Mouse (Mus musculus) embryonic facial prominence, embryonic 12.5 days (tissue): ENCODE measurements around the gene Cacna1c. TPM values are rescaled to one million over a fixed set of nuclear protein-coding genes. Genes with fewer than 3 reads are reported as not detected.

Experiments
- ATAC-seq: fragments of 200-750 bp; cut with Nextera tagmentation; 2 replicates; pipeline ENCODE4 v1.8.0; 2017; ENCODE audit not compliant: insufficient number of reproducible peaks, insufficient read depth, low FRiP score, low TSS enrichment
- H3K27ac ChIP-seq: fragments of 300-500 bp; sonication (generic); 2 replicates; pipeline ENCODE4 v1.5.1; 2016; ENCODE audit warnings: mild to moderate bottlenecking
- H3K27me3 ChIP-seq: fragments of 300-500 bp; sonication (generic); 2 replicates; pipeline ENCODE4 v1.6.1; 2016; ENCODE audit warnings: mild to moderate bottlenecking, moderate library complexity
- H3K36me3 ChIP-seq: fragments of 300-500 bp; sonication (generic); 2 replicates; pipeline ENCODE4 v1.6.1; 2016; ENCODE audit warnings: mild to moderate bottlenecking
- H3K4me1 ChIP-seq: fragments of 300-500 bp; sonication (generic); 2 replicates; pipeline ENCODE4 v1.6.1; 2016
- H3K4me2 ChIP-seq: fragments of 300-500 bp; sonication (generic); replicated peaks from 2 replicates; pipeline ENCODE4 v1.6.1; 2016; ENCODE audit warnings: mild to moderate bottlenecking, moderate library complexity
- H3K4me3 ChIP-seq: fragments of 300-500 bp; sonication (generic); 2 replicates; pipeline ENCODE4 v1.5.1; 2016; ENCODE audit warnings: mild to moderate bottlenecking
- H3K9ac ChIP-seq: fragments of 300-500 bp; sonication (generic); 2 replicates; pipeline ENCODE4 v1.6.1; 2016; ENCODE audit warnings: mild to moderate bottlenecking, moderate library complexity
- H3K9me3 ChIP-seq: fragments of 300-500 bp; sonication (generic); 2 replicates; pipeline ENCODE4 v1.6.1; 2016; ENCODE audit warnings: mild to moderate bottlenecking, moderate library complexity
- WGBS: fragments of 180-500 bp; shearing (Covaris S2); methylation state at CpG from one replicate; pipeline ENCODE4 v1.1.7; 2016; 5-methylcytosine and 5-hydroxymethylcytosine counted together
- polyA plus RNA-seq: library from polyadenylated mRNA; unstranded; fragments of >200 nt; fragmentation: Nextera tagmentation; extraction: Ambion mirVana; gene quantifications from 2 replicates; pipeline ENCODE4 v1.2.1, GENCODE M21; 2016

Gene Cacna1c
- polyA plus RNA-seq, 1 experiment from 2014 or later, result 10.2 TPM

GRCm38 (mm10) chr6:118742701-118743100, 453.5 kb downstream of the Cacna1c start:
- Histone ChIP-seq H3K9me3 (no peaks in the 10 kb centered on the region), H3K27me3 (no peaks in the 10 kb centered on the region), H3K4me2 (no peak overlapping the region), H3K27ac (no peak overlapping the region), H3K36me3 (0 out of 2 replicates have a peak, but pooled peaks cover 8% of the 10 kb centered on the region), H3K4me3 (no peak overlapping the region), H3K4me1 (no peaks in the 10 kb centered on the region), H3K9ac (no peak overlapping the region)
- WGBS, result 69% methylated on average over 6 of the region's 6 CpGs
- ATAC-seq, result no peak

- Histone ChIP-seq H3K9ac (no peak overlapping the region), H3K4me2 (no peak overlapping the region), H3K9me3 (no peaks in the 10 kb centered on the region), H3K27me3 (no peaks in the 10 kb centered on the region), H3K4me3 (no peak overlapping the region), H3K36me3 (0 out of 2 replicates have a peak, but pooled peaks cover 5% of the 10 kb centered on the region), H3K27ac (no peak overlapping the region), H3K4me1 (no peaks in the 10 kb centered on the region)
- 93% methylated on average over 14 of the region's 14 CpGs for WGBS
- ATAC-seq, result no peak
Observed at GRCm38 (mm10) chr6:118741841-118742240, 454.4 kb downstream of the Cacna1c start.

- no peak overlapping the region for H3K4me2 ChIP-seq
- H3K4me3 ChIP-seq, result no peak overlapping the region
- no peak overlapping the region for H3K27ac ChIP-seq
- H3K36me3 ChIP-seq, result no peaks in the 10 kb centered on the region
- H3K4me1 ChIP-seq, result no peaks in the 10 kb centered on the region
- no peak overlapping the region for H3K9ac ChIP-seq
- H3K9me3 ChIP-seq, result no peaks in the 10 kb centered on the region
- H3K27me3 ChIP-seq, result no peaks in the 10 kb centered on the region
- WGBS, result 87% methylated on average over 9 of the region's 9 CpGs
- ATAC-seq, result no peak
Observed at GRCm38 (mm10) chr6:118739961-118740599, 456.1 kb downstream of the Cacna1c start.

- Histone ChIP-seq H3K4me3 (no peak overlapping the region), H3K4me1 (no peaks in the 10 kb centered on the region), H3K27me3 (no peaks in the 10 kb centered on the region), H3K4me2 (no peak overlapping the region), H3K27ac (no peak overlapping the region), H3K9ac (no peak overlapping the region), H3K9me3 (no peaks in the 10 kb centered on the region), H3K36me3 (no peaks in the 10 kb centered on the region)
- WGBS, result 66% methylated on average over 4 of the region's 4 CpGs
- no peak for ATAC-seq
Observed at GRCm38 (mm10) chr6:118739344-118739743, 456.9 kb downstream of the Cacna1c start.

- no peaks in the 10 kb centered on the region for H3K4me1 ChIP-seq
Observed at GRCm38 (mm10) chr6:118738656-118739055, 457.6 kb downstream of the Cacna1c start.

GRCm38 (mm10) chr6:118737078-118737477, 459.1 kb downstream of the Cacna1c start:
- no peak for ATAC-seq
- no peak overlapping the region for H3K4me3 ChIP-seq
- H3K9me3 ChIP-seq, result no peaks in the 10 kb centered on the region
- peaks cover 5% of the 10 kb centered on the region; the same call in 1 of the 2 replicates for H3K36me3 ChIP-seq
- no peaks in the 10 kb centered on the region for H3K4me1 ChIP-seq
- H3K27me3 ChIP-seq, result no peaks in the 10 kb centered on the region
- H3K9ac ChIP-seq, result no peak overlapping the region
- no peak overlapping the region for H3K4me2 ChIP-seq
- no peak overlapping the region for H3K27ac ChIP-seq
- 79% methylated on average over 6 of the region's 6 CpGs for WGBS

More at GRCm38 (mm10) chr6:118738656-118739055, 457.6 kb downstream of the Cacna1c start:
- 64% methylated on average over 3 of the region's 3 CpGs for WGBS
- Histone ChIP-seq H3K9ac (no peak overlapping the region), H3K9me3 (no peaks in the 10 kb centered on the region), H3K4me3 (no peak overlapping the region), H3K36me3 (0 out of 2 replicates have a peak, but pooled peaks cover under 1% of the 10 kb centered on the region), H3K27ac (no peak overlapping the region), H3K27me3 (no peaks in the 10 kb centered on the region), H3K4me2 (no peak overlapping the region)
- ATAC-seq, result no peak

GRCm38 (mm10) chr6:118736491-118736890, 459.7 kb downstream of the Cacna1c start:
- H3K4me2 ChIP-seq, result no peak overlapping the region
- no peak overlapping the region for H3K9ac ChIP-seq
- H3K27me3 ChIP-seq, result no peaks in the 10 kb centered on the region
- WGBS, result 82% methylated on average over 7 of the region's 7 CpGs
- ATAC-seq, result no peak
- H3K36me3 ChIP-seq, result peaks cover 5% of the 10 kb centered on the region; the same call in 1 of the 2 replicates
- H3K4me1 ChIP-seq, result no peaks in the 10 kb centered on the region
- no peaks in the 10 kb centered on the region for H3K9me3 ChIP-seq
- H3K27ac ChIP-seq, result no peak overlapping the region
- H3K4me3 ChIP-seq, result no peak overlapping the region

GRCm38 (mm10) chr6:118735145-118735544, 461.1 kb downstream of the Cacna1c start:
- Histone ChIP-seq H3K9ac (no peak overlapping the region), H3K27me3 (no peaks in the 10 kb centered on the region), H3K36me3 (peaks cover 7% of the 10 kb centered on the region; the same call in 1 of the 2 replicates), H3K9me3 (no peaks in the 10 kb centered on the region), H3K4me3 (no peak overlapping the region), H3K27ac (no peak overlapping the region), H3K4me2 (no peak overlapping the region), H3K4me1 (no peaks in the 10 kb centered on the region)
- whole genome bisulfite sequencing, result 94% methylated on average over 3 of the region's 3 CpGs
- ATAC-seq, result no peak

GRCm38 (mm10) chr6:118731937-118732336, 464.3 kb downstream of the Cacna1c start:
- peaks cover 12% of the 10 kb centered on the region; the same call in 1 of the 2 replicates for H3K36me3 ChIP-seq
- no peaks in the 10 kb centered on the region for H3K4me1 ChIP-seq
- 96% methylated on average over 3 of the region's 3 CpGs for WGBS
- H3K27ac ChIP-seq, result no peak overlapping the region
- no peak overlapping the region for H3K9ac ChIP-seq
- no peaks in the 10 kb centered on the region for H3K9me3 ChIP-seq
- no peaks in the 10 kb centered on the region for H3K27me3 ChIP-seq
- H3K4me3 ChIP-seq, result no peak overlapping the region
- no peak for ATAC-seq
- no peak overlapping the region for H3K4me2 ChIP-seq

- H3K4me2 ChIP-seq, result no peak overlapping the region
- H3K9ac ChIP-seq, result no peak overlapping the region
- H3K27ac ChIP-seq, result no peak overlapping the region
- H3K4me3 ChIP-seq, result no peak overlapping the region
- H3K36me3 ChIP-seq, result peaks cover 3% of the 10 kb centered on the region; the same call in 1 of the 2 replicates
- H3K9me3 ChIP-seq, result no peaks in the 10 kb centered on the region
- H3K4me1 ChIP-seq, result no peaks in the 10 kb centered on the region
- no peaks in the 10 kb centered on the region for H3K27me3 ChIP-seq
- WGBS, result 71% methylated on average over 4 of the region's 4 CpGs
- no peak for ATAC-seq
Observed at GRCm38 (mm10) chr6:118724908-118725307, 471.3 kb downstream of the Cacna1c start.

GRCm38 (mm10) chr6:118724388-118724787, 471.8 kb downstream of the Cacna1c start:
- WGBS, result 77% methylated on average over 6 of the region's 6 CpGs
- no peaks in the 10 kb centered on the region for H3K4me1 ChIP-seq
- H3K36me3 ChIP-seq, result no peaks in the 10 kb centered on the region
- H3K27ac ChIP-seq, result no peak overlapping the region
- H3K4me3 ChIP-seq, result no peak overlapping the region
- ATAC-seq, result no peak
- H3K9me3 ChIP-seq, result no peaks in the 10 kb centered on the region
- no peak overlapping the region for H3K4me2 ChIP-seq
- H3K27me3 ChIP-seq, result no peaks in the 10 kb centered on the region
- H3K9ac ChIP-seq, result no peak overlapping the region

- no peak for ATAC-seq
- H3K4me3 ChIP-seq, result no peak overlapping the region
- no peaks in the 10 kb centered on the region for H3K27me3 ChIP-seq
- no peaks in the 10 kb centered on the region for H3K9me3 ChIP-seq
- H3K36me3 ChIP-seq, result no peaks in the 10 kb centered on the region
- no peak overlapping the region for H3K27ac ChIP-seq
- H3K4me2 ChIP-seq, result no peak overlapping the region
- WGBS, result 79% methylated on average over 6 of the region's 6 CpGs
- H3K4me1 ChIP-seq, result 0 out of 2 replicates have a peak, but pooled peaks cover 3% of the 10 kb centered on the region
- no peak overlapping the region for H3K9ac ChIP-seq
Observed at GRCm38 (mm10) chr6:118722336-118722735, 473.9 kb downstream of the Cacna1c start.
